Mouse (Mus musculus): ENCODE results near the gene Zfp326.

Gene Zfp326

GRCm38 (mm10) chr5:105876068-105876924 lies at the start of gene Zfp326:
TSS of gene Zfp326 (plus strand) at chr5:105876565.
- peak; percentile 95 for DNase-seq (ENCODE audit: extremely low read depth, insufficient read length, low spot score)

- peak; percentile 53 for DNase-seq (ENCODE audit: extremely low read depth, insufficient read length, low spot score)
Measured at GRCm38 (mm10) chr5:105826916-105827510, 49.4 kb upstream of the Zfp326 start.

- DNase-seq (ENCODE audit: extremely low read depth, insufficient read length, low spot score) = no peak
Measured at GRCm38 (mm10) chr5:105828050-105828449, 48.3 kb upstream of the Zfp326 start.

GRCm38 (mm10) chr5:105829008-105829586 lies 47.3 kb upstream of the Zfp326 start:
- no peak for DNase-seq (ENCODE audit: extremely low read depth, insufficient read length, low spot score)

GRCm38 (mm10) chr5:105832140-105832539 lies 44.2 kb upstream of the Zfp326 start:
- peak; percentile 30 for DNase-seq (ENCODE audit: extremely low read depth, insufficient read length, low spot score)

GRCm38 (mm10) chr5:105833923-105834322 lies 42.4 kb upstream of the Zfp326 start:
- no peak for DNase-seq (ENCODE audit: extremely low read depth, insufficient read length, low spot score)

- DNase-seq (ENCODE audit: extremely low read depth, insufficient read length, low spot score) = peak; percentile 52
Measured at GRCm38 (mm10) chr5:105836006-105836405, 40.4 kb upstream of the Zfp326 start.

- no peak for DNase-seq (ENCODE audit: extremely low read depth, insufficient read length, low spot score)
Measured at GRCm38 (mm10) chr5:105839740-105840310, 36.5 kb upstream of the Zfp326 start.

GRCm38 (mm10) chr5:105844044-105844753 lies 32.2 kb upstream of the Zfp326 start:
- no peak for DNase-seq (ENCODE audit: extremely low read depth, insufficient read length, low spot score)

- no peak for DNase-seq (ENCODE audit: extremely low read depth, insufficient read length, low spot score)
Measured at GRCm38 (mm10) chr5:105845041-105845440, 31.3 kb upstream of the Zfp326 start.

GRCm38 (mm10) chr5:105847726-105848125 lies 28.6 kb upstream of the Zfp326 start:
- DNase-seq (ENCODE audit: extremely low read depth, insufficient read length, low spot score) = no peak

- DNase-seq (ENCODE audit: extremely low read depth, insufficient read length, low spot score) = no peak
Measured at GRCm38 (mm10) chr5:105849222-105849621, 27.1 kb upstream of the Zfp326 start.

- DNase-seq (ENCODE audit: extremely low read depth, insufficient read length, low spot score) = no peak
Measured at GRCm38 (mm10) chr5:105849643-105850042, 26.7 kb upstream of the Zfp326 start.

GRCm38 (mm10) chr5:105853271-105853670 lies 23.1 kb upstream of the Zfp326 start:
- DNase-seq (ENCODE audit: extremely low read depth, insufficient read length, low spot score) = no peak

- no peak for DNase-seq (ENCODE audit: extremely low read depth, insufficient read length, low spot score)
Measured at GRCm38 (mm10) chr5:105857486-105857885, 18.9 kb upstream of the Zfp326 start.

GRCm38 (mm10) chr5:105858754-105859694 lies 17.3 kb upstream of the Zfp326 start:
- DNase-seq (ENCODE audit: extremely low read depth, insufficient read length, low spot score) = no peak

GRCm38 (mm10) chr5:105859716-105860460 lies 16.5 kb upstream of the Zfp326 start:
- no peak for DNase-seq (ENCODE audit: extremely low read depth, insufficient read length, low spot score)

GRCm38 (mm10) chr5:105860461-105860835 lies 15.9 kb upstream of the Zfp326 start:
- no peak for DNase-seq (ENCODE audit: extremely low read depth, insufficient read length, low spot score)

- DNase-seq (ENCODE audit: extremely low read depth, insufficient read length, low spot score) = no peak
Measured at GRCm38 (mm10) chr5:105861616-105862015, 14.7 kb upstream of the Zfp326 start.

All from 3134 (cell line).